Mouse (Mus musculus) kidney, postnatal 25 days (tissue): Measurements from ENCODE around the gene Onecut1.
A peak's percentile ranks its signal among the peaks of the same experiment; 100 is the strongest.

ENCODE experiments used
- DNase-seq, 2 experiments: peaks; one replicate each; pipeline ENCODE4 v3.0.0; 2021; ENCODE audit warnings: mixed read lengths in 2 of 2

Gene Onecut1

GRCm38 (mm10) chr9:74862096-74862780 lies 517 bp downstream of the Onecut1 start:
- no peak for DNase-seq

- no peak for DNase-seq
Measured at GRCm38 (mm10) chr9:74862783-74863654, 1.3 kb downstream of the Onecut1 start.

- no peak for DNase-seq
Measured at GRCm38 (mm10) chr9:74863655-74864443, 2.1 kb downstream of the Onecut1 start.

- DNase-seq: no peak
Measured at GRCm38 (mm10) chr9:74864471-74864870, 2.8 kb downstream of the Onecut1 start.

- peak; percentile 27 to 50 for DNase-seq
Measured at GRCm38 (mm10) chr9:74866596-74867313, 5.0 kb downstream of the Onecut1 start.

- DNase-seq: peak; percentile 60 to 63
Measured at GRCm38 (mm10) chr9:74867641-74868205, 6.0 kb downstream of the Onecut1 start.

- peak; percentile 24 to 34 for DNase-seq
Measured at GRCm38 (mm10) chr9:74868336-74868950, 6.7 kb downstream of the Onecut1 start.

GRCm38 (mm10) chr9:74870960-74871688 lies 9.4 kb downstream of the Onecut1 start:
- DNase-seq: peak; percentile 68 to 81

GRCm38 (mm10) chr9:74876328-74876727 lies 14.6 kb downstream of the Onecut1 start:
- DNase-seq: no peak

- DNase-seq: no peak
Measured at GRCm38 (mm10) chr9:74877709-74878108, 16.0 kb downstream of the Onecut1 start.

- no peak for DNase-seq
Measured at GRCm38 (mm10) chr9:74887866-74888265, 26.1 kb downstream of the Onecut1 start.

GRCm38 (mm10) chr9:74896742-74897141 lies 35.0 kb downstream of the Onecut1 start:
- no peak for DNase-seq

GRCm38 (mm10) chr9:74897375-74897982 lies 35.8 kb downstream of the Onecut1 start:
- DNase-seq: no peak

GRCm38 (mm10) chr9:74900141-74900540 lies 38.4 kb downstream of the Onecut1 start:
- no peak for DNase-seq

- DNase-seq: peak; percentile 61 to 90
Measured at GRCm38 (mm10) chr9:74904866-74905508, 43.3 kb downstream of the Onecut1 start.

GRCm38 (mm10) chr9:74906951-74907350 lies 45.2 kb downstream of the Onecut1 start:
- DNase-seq: no peak

- peak in 1 of 2 experiments; percentile 38 for DNase-seq
Measured at GRCm38 (mm10) chr9:74909245-74909644, 47.5 kb downstream of the Onecut1 start.

- no peak for DNase-seq
Measured at GRCm38 (mm10) chr9:74910226-74910759, 48.6 kb downstream of the Onecut1 start.

GRCm38 (mm10) chr9:74911430-74911829 lies 49.7 kb downstream of the Onecut1 start:
- DNase-seq: peak in 1 of 2 experiments; percentile 51

- peak in 1 of 2 experiments; percentile 15 for DNase-seq
Measured at GRCm38 (mm10) chr9:74911919-74912318, 50.2 kb downstream of the Onecut1 start.
